Mouse (Mus musculus) C2C12 (cell line): ENCODE results near the gene Gfra1. TPM values are rescaled to one million over a fixed set of nuclear protein-coding genes. Genes with fewer than 3 reads are reported as not detected.

Experiments
- H3K27me3 ChIP-seq: one replicate; pipeline ENCODE4 v1.6.1; 2011; ENCODE audit not compliant: control insufficient read depth, insufficient read depth, insufficient read length
- H3K36me3 ChIP-seq: one replicate; pipeline ENCODE4 v1.6.1; 2011; ENCODE audit not compliant: control insufficient read depth, insufficient read depth
- H3K4me3 ChIP-seq: one replicate; pipeline ENCODE4 v1.5.1; 2011; ENCODE audit warnings: mild to moderate bottlenecking, control low read depth; ENCODE audit not compliant: poor library complexity, insufficient read depth, severe bottlenecking
- H3K79me2 ChIP-seq: one replicate; pipeline ENCODE4 v1.6.1; 2011; ENCODE audit not compliant: control insufficient read depth, insufficient read depth
- H3K79me3 ChIP-seq: one replicate; pipeline ENCODE4 v1.6.1; 2011; ENCODE audit warnings: low read depth, control low read depth
- H3ac ChIP-seq: one replicate; pipeline ENCODE3; 2011; ENCODE audit warnings: low read depth; ENCODE audit not compliant: control insufficient read depth, insufficient read length
- CEBPB ChIP-seq: IDR thresholded peaks from one replicate; pipeline ENCODE4 v1.6.1; 2011; ENCODE audit warnings: low read depth, mild to moderate bottlenecking, control low read depth, moderate library complexity
- CTCF ChIP-seq: IDR thresholded peaks from one replicate; pipeline ENCODE4 v1.5.1; 2011; ENCODE audit not compliant: control insufficient read depth, insufficient read depth, insufficient read length
- FOSL1 ChIP-seq: IDR thresholded peaks from one replicate; pipeline ENCODE4 v1.8.0; 2011; ENCODE audit warnings: mild to moderate bottlenecking, low read length; ENCODE audit not compliant: poor library complexity, insufficient read depth, severe bottlenecking
- MAX ChIP-seq: IDR thresholded peaks from one replicate; pipeline ENCODE4 v1.6.1; 2011; ENCODE audit warnings: mild to moderate bottlenecking, control low read depth
- MYOD1 ChIP-seq: IDR thresholded peaks from one replicate; pipeline ENCODE4 v1.6.1; 2011; ENCODE audit warnings: low read depth; ENCODE audit not compliant: control insufficient read depth, insufficient read length
- MYOG ChIP-seq: IDR thresholded peaks from one replicate; pipeline ENCODE4 v1.6.1; 2011; ENCODE audit not compliant: control insufficient read depth, insufficient read length; ENCODE audit errors: extremely low read depth
- USF1 ChIP-seq: IDR thresholded peaks from one replicate; pipeline ENCODE4 v1.6.1; 2011; ENCODE audit warnings: low read depth, mild to moderate bottlenecking, control low read depth, moderate library complexity
- polyA plus RNA-seq: library from polyadenylated mRNA; unstranded; fragments of >200 nt; fragmentation: generic; extraction: Trizol; gene quantifications from one replicate; pipeline ENCODE4 v1.2.1, GENCODE M21; 2012; ENCODE audit warnings: missing spikeins

The Gfra1 gene
- polyA plus RNA-seq, 1 experiment, result 16.8 TPM

- Histone ChIP-seq H3K79me2 (no peaks in the 10 kb centered on the region), H3K36me3 (no peaks in the 10 kb centered on the region), H3K27me3 (no peaks in the 10 kb centered on the region), H3K4me3 (no peak overlapping the region), H3K79me3 (no peaks in the 10 kb centered on the region), H3ac (no peak overlapping the region)
- TF ChIP-seq MAX (no peak), MYOG (no peak), FOSL1 (no peak), CEBPB (no peak), USF1 (no peak), MYOD1 (no peak), CTCF (no peak)
These were observed 59.1 kb downstream of the Gfra1 start for GRCm38 (mm10) chr19:58396604-58396984.

- no peaks in the 10 kb centered on the region for H3K79me2 ChIP-seq
- H3K79me3 ChIP-seq, result no peaks in the 10 kb centered on the region
- TF ChIP-seq CTCF (no peak), MAX (no peak), CEBPB (no peak), MYOG (no peak), USF1 (no peak), FOSL1 (no peak), MYOD1 (no peak)
- no peak overlapping the region for H3ac ChIP-seq
- no peak overlapping the region for H3K4me3 ChIP-seq
- no peaks in the 10 kb centered on the region for H3K36me3 ChIP-seq
- H3K27me3 ChIP-seq, result no peaks in the 10 kb centered on the region
These were observed 59.7 kb downstream of the Gfra1 start for GRCm38 (mm10) chr19:58395785-58396603.

GRCm38 (mm10) chr19:58393121-58393520 is 62.6 kb downstream of the Gfra1 start:
- Histone ChIP-seq H3K27me3 (no peaks in the 10 kb centered on the region), H3K79me3 (no peaks in the 10 kb centered on the region), H3K79me2 (no peaks in the 10 kb centered on the region), H3K4me3 (no peak overlapping the region), H3K36me3 (no peaks in the 10 kb centered on the region), H3ac (no peak overlapping the region)
- TF ChIP-seq MAX, result no peak

- Histone ChIP-seq H3K79me3 (no peaks in the 10 kb centered on the region), H3K36me3 (no peaks in the 10 kb centered on the region), H3K27me3 (no peaks in the 10 kb centered on the region), H3ac (no peak overlapping the region), H3K79me2 (no peaks in the 10 kb centered on the region), H3K4me3 (no peak overlapping the region)
- TF ChIP-seq CEBPB, result no peak
- no peak for TF ChIP-seq FOSL1
- no peak for TF ChIP-seq MYOD1
These were observed 63.9 kb downstream of the Gfra1 start for GRCm38 (mm10) chr19:58391796-58392195.

GRCm38 (mm10) chr19:58389466-58389865 is 66.2 kb downstream of the Gfra1 start:
- TF ChIP-seq CTCF, result no peak
- no peak for TF ChIP-seq MAX
- no peak for TF ChIP-seq MYOG
- no peak for TF ChIP-seq CEBPB
- TF ChIP-seq FOSL1, result no peak
- TF ChIP-seq MYOD1, result no peak
- Histone ChIP-seq H3K4me3 (no peak overlapping the region), H3K79me2 (no peaks in the 10 kb centered on the region), H3ac (no peak overlapping the region), H3K27me3 (no peaks in the 10 kb centered on the region), H3K79me3 (no peaks in the 10 kb centered on the region), H3K36me3 (no peaks in the 10 kb centered on the region)

GRCm38 (mm10) chr19:58388851-58389447 is 66.8 kb downstream of the Gfra1 start:
- no peak overlapping the region for H3ac ChIP-seq
- no peak for TF ChIP-seq MAX
- H3K4me3 ChIP-seq, result no peak overlapping the region
- no peaks in the 10 kb centered on the region for H3K36me3 ChIP-seq
- no peaks in the 10 kb centered on the region for H3K27me3 ChIP-seq
- no peaks in the 10 kb centered on the region for H3K79me3 ChIP-seq
- H3K79me2 ChIP-seq, result no peaks in the 10 kb centered on the region
